Mouse (Mus musculus) ES-Bruce4 (cell line): ENCODE data around the gene Mast4.

Experiments used
- CTCF ChIP-seq: IDR thresholded peaks from one replicate; pipeline ENCODE4 v1.8.1; 2011; ENCODE audit warnings: low read depth, low read length
- POLR2A ChIP-seq: IDR thresholded peaks from one replicate; pipeline ENCODE4 v1.8.1; 2011; ENCODE audit warnings: low read length; ENCODE audit not compliant: insufficient read depth

DNA sequence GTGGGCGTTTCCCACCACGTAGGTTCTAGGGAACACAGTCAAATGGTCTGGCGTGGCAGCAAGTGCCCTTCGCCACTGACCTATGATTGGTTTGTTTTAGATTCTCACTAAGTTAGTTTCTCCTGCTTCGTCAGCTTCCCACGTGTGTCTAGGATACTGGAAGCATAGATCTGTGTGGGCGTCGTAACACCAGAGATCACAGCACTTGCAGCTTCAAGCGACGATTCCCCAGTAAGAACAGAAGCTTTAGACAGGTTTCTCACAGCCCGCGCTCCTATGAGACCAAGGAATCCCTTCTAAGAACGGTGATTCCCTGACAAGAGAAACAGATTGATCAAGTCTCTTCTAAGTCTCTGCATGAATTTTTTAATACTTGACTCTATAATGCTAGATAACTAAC lies 39.9 kb downstream of the Mast4 start:
- TF ChIP-seq POLR2A (no peak), CTCF (no peak)
